Mouse (Mus musculus) heart, embryonic 14.5 days (tissue): ENCODE results near the gene Uqcr10. TPM values are rescaled to one million over a fixed set of nuclear protein-coding genes. Genes with fewer than 3 reads are reported as not detected.

ENCODE experiments used
- ATAC-seq: fragments of 200-750 bp; cut with Nextera tagmentation; 2 replicates; pipeline ENCODE4 v1.8.0; 2017; ENCODE audit warnings: low read depth, moderate TSS enrichment; ENCODE audit not compliant: insufficient number of reproducible peaks, insufficient read depth, low FRiP score
- H3K27ac ChIP-seq, 2 experiments: fragments of 200-500 bp in 1 of 2; fragments of 300-500 bp in 1 of 2; sonication (generic) in 1 of 2; replicated peaks in 1 of 2; 2 replicates each; pipeline ENCODE4 v1.5.1; 2012 to 2014; ENCODE audit warnings: low read depth in 2 of 2, low read length in 2 of 2, control low read depth in 1 of 2, mild to moderate bottlenecking in 1 of 2, mixed read lengths in 1 of 2; ENCODE audit not compliant: control insufficient read depth in 1 of 2, insufficient read depth in 1 of 2
- H3K27me3 ChIP-seq: fragments of 300-500 bp; sonication (generic); 2 replicates; pipeline ENCODE4 v1.6.1; 2014; ENCODE audit warnings: mild to moderate bottlenecking, low read length, control low read depth; ENCODE audit not compliant: control insufficient read depth, insufficient read depth
- H3K36me3 ChIP-seq: fragments of 300-500 bp; sonication (generic); 2 replicates; pipeline ENCODE4 v1.6.1; 2014; ENCODE audit warnings: mild to moderate bottlenecking, control low read depth, low read length, mixed read lengths; ENCODE audit not compliant: control insufficient read depth, insufficient read depth
- H3K4me1 ChIP-seq, 2 experiments: fragments of 200-500 bp in 1 of 2; fragments of 300-500 bp in 1 of 2; sonication (generic) in 1 of 2; 2 replicates each; pipeline ENCODE4 v1.6.1; 2012 to 2014; ENCODE audit warnings: low read length in 2 of 2, control low read depth in 1 of 2, mixed read lengths in 1 of 2; ENCODE audit not compliant: control insufficient read depth in 2 of 2, insufficient read depth in 2 of 2
- H3K4me2 ChIP-seq: fragments of 300-500 bp; sonication (generic); 2 replicates; pipeline ENCODE4 v1.6.1; 2014; ENCODE audit warnings: mild to moderate bottlenecking, low read length
- H3K4me3 ChIP-seq, 2 experiments: fragments of 200-500 bp in 1 of 2; fragments of 300-500 bp in 1 of 2; sonication (generic) in 1 of 2; 2 replicates each; pipeline ENCODE4 v1.5.1; 2012 to 2014; ENCODE audit warnings: low read length in 2 of 2, mild to moderate bottlenecking in 2 of 2, control low read depth in 1 of 2, low read depth in 1 of 2, moderate library complexity in 1 of 2; ENCODE audit not compliant: control insufficient read depth in 1 of 2, insufficient read depth in 1 of 2
- H3K9ac ChIP-seq: fragments of 300-500 bp; sonication (generic); 2 replicates; pipeline ENCODE4 v1.6.1; 2014; ENCODE audit warnings: mild to moderate bottlenecking, low read length
- H3K9me3 ChIP-seq: fragments of 300-500 bp; sonication (generic); 2 replicates; pipeline ENCODE4 v1.6.1; 2016; ENCODE audit warnings: low read length, control low read depth; ENCODE audit not compliant: control insufficient read depth
- WGBS: fragments of 180-500 bp; shearing (Covaris S2); extraction: QIAGEN DNeasy Blood & Tissue Kit; methylation state at CpG from one replicate; pipeline ENCODE4 v1.1.7; 2014; 5-methylcytosine and 5-hydroxymethylcytosine counted together
- polyA plus RNA-seq: library from polyadenylated mRNA; unstranded; fragments of >200 nt; fragmentation: Nextera tagmentation; extraction: Ambion mirVana; gene quantifications from 2 replicates; pipeline ENCODE4 v1.2.1, GENCODE M21; 2014

Gene Uqcr10
- polyA plus RNA-seq, 1 experiment from 2014 or later: 2,265 TPM

- WGBS: 67% methylated on average over 4 of the region's 4 CpGs
- H3K9ac ChIP-seq: no peak overlapping the region
- H3K36me3 ChIP-seq: peaks cover 62% of the 10 kb centered on the region
- no peak overlapping the region for H3K4me2 ChIP-seq
- no peaks in the 10 kb centered on the region for H3K27me3 ChIP-seq
- H3K4me3 ChIP-seq: no peak overlapping the region
- H3K27ac ChIP-seq: no peak overlapping the region
- H3K4me1 ChIP-seq: no peaks in the 10 kb centered on the region
- no peak for ATAC-seq
- no peaks in the 10 kb centered on the region for H3K9me3 ChIP-seq
Measured at GRCm38 (mm10) chr11:4661324-4661723, 42.8 kb downstream of the Uqcr10 start.

GRCm38 (mm10) chr11:4660309-4661025 is 43.7 kb downstream of the Uqcr10 start:
- Histone ChIP-seq H3K4me1 (no peaks in the 10 kb centered on the region), H3K4me2 (no peak overlapping the region), H3K27ac (no peak overlapping the region), H3K36me3 (peaks cover 65% of the 10 kb centered on the region), H3K9me3 (no peaks in the 10 kb centered on the region), H3K9ac (no peak overlapping the region), H3K4me3 (no peak overlapping the region), H3K27me3 (no peaks in the 10 kb centered on the region)
- WGBS: 66% methylated on average over 7 of the region's 7 CpGs
- ATAC-seq: no peak

GRCm38 (mm10) chr11:4659818-4660217 is 44.3 kb downstream of the Uqcr10 start:
- Histone ChIP-seq H3K9me3 (no peaks in the 10 kb centered on the region), H3K27ac (no peak overlapping the region), H3K36me3 (peaks cover 71% of the 10 kb centered on the region), H3K4me3 (no peak overlapping the region), H3K4me1 (no peaks in the 10 kb centered on the region), H3K27me3 (no peaks in the 10 kb centered on the region), H3K4me2 (no peak overlapping the region), H3K9ac (no peak overlapping the region)
- no peak for ATAC-seq
- WGBS: 75% methylated on average over 1 of the region's 1 CpGs

Other genes with a start within 250 kb of the Uqcr10 start
- gene Mtmr3, start 109.5 kb downstream of the Uqcr10 start, polyA plus RNA-seq: 24.6 and 25.5 TPM in 2 replicates
- gene Gm11032, start 84.3 kb downstream of the Uqcr10 start, polyA plus RNA-seq: not detected in 2 replicates
- gene Ascc2, start 66.6 kb downstream of the Uqcr10 start, polyA plus RNA-seq: 19.0 and 22.0 TPM in 2 replicates
- 52.9 and 58.3 TPM in 2 replicates for gene Zmat5, start 336 bp upstream of the Uqcr10 start, polyA plus RNA-seq
- gene Cabp7, start 42.4 kb upstream of the Uqcr10 start, polyA plus RNA-seq: 0.08 and 0.11 TPM in 2 replicates
- gene Nf2, start 145.2 kb upstream of the Uqcr10 start, polyA plus RNA-seq: 29.5 and 33.1 TPM in 2 replicates
- gene Nipsnap1, start 169.6 kb upstream of the Uqcr10 start, polyA plus RNA-seq: 28.8 and 30.1 TPM in 2 replicates
- 24.6 and 25.0 TPM in 2 replicates for gene Thoc5, start 191.0 kb upstream of the Uqcr10 start, polyA plus RNA-seq
- gene Nefh, start 243.7 kb upstream of the Uqcr10 start, polyA plus RNA-seq: 0.20 and 0.35 TPM in 2 replicates